Mouse (Mus musculus): ENCODE results near the gene Igtp.

GRCm38 (mm10) chr11:58200226-58200625 lies 870 bp downstream of the Igtp start:
- no peak for TF ChIP-seq CTCF (IDR thresholded peaks at IDR 0.05; ENCODE audit: low read depth, low read length)
- TF ChIP-seq POLR2A (IDR thresholded peaks at IDR 0.05; ENCODE audit: extremely low read depth, insufficient read depth, low read length), result no peak

Data from liver, adult 2 months (tissue).